9 mouse cellular contexts compared by ENCODE assay signal in genomic region chr6:113748351-113748750, GRCm38 (mm10). TPM values are rescaled to one million over a fixed set of nuclear protein-coding genes. Genes with fewer than 3 reads are reported as not detected.
DNase-seq lines count a peak whose midpoint lies in the region; ATAC-seq lines count a peak whose summit lies in the region.
"Had no signal": no experiment of that assay in that cellular context is flagged by ENCODE, and none has a peak within 500 bp of the region (broad histone marks: within the 10 kb centered on the region; RNA-seq: fewer than 3 reads in every experiment).

No protein-coding gene starts in this region.

- H3K27me3 ChIP-seq in kidney, embryonic 15.5 days: peaks cover 26% of the 10 kb centered on the region
- peaks cover 32% of the 10 kb centered on the region for H3K27me3 ChIP-seq in liver, embryonic 15.5 days

- no peaks in the 10 kb centered on the region for H3K9me3 ChIP-seq in kidney, embryonic 15.5 days (replicated peaks)
- no peaks in the 10 kb centered on the region for H3K9me3 ChIP-seq in liver, embryonic 15.5 days (replicated peaks)

- no peak overlapping the region for H3K9ac ChIP-seq in kidney, embryonic 15.5 days
- no peak overlapping the region for H3K9ac ChIP-seq in liver, embryonic 15.5 days

- WGBS in kidney, embryonic 15.5 days: 42% methylated on average over 26 of the region's 26 CpGs
- 35% methylated on average over 26 of the region's 26 CpGs for WGBS in liver, embryonic 15.5 days (ENCODE audit: insufficient replicate concordance)

- 0 out of 2 replicates have a peak, but pooled peaks cover 3% of the 10 kb centered on the region for H3K4me1 ChIP-seq in kidney, embryonic 15.5 days
- no peaks in the 10 kb centered on the region for H3K4me1 ChIP-seq in liver, embryonic 15.5 days (replicated peaks)

- DNase-seq in kidney, postnatal 4 days: no peak
- DNase-seq in ES-CJ7 (ENCODE audit: low read depth, low spot score): peak; percentile 68
- peak; percentile 44 for DNase-seq in embryo, embryonic 10 days (ENCODE audit: low spot score)
- no peak for DNase-seq in c-Kit-positive CD71-positive TER-119-positive erythroid progenitor cells, embryonic 14.5 days (ENCODE audit: low spot score)
- DNase-seq in gastrocnemius, postnatal 25 days: no peak
- DNase-seq: kidney, postnatal 14 days had no signal

- peak overlapping the region; percentile 43 for H3K4me2 ChIP-seq in kidney, embryonic 15.5 days
- no peak overlapping the region for H3K4me2 ChIP-seq in liver, embryonic 15.5 days

- H3K27ac ChIP-seq in kidney, embryonic 15.5 days: no peak overlapping the region
- H3K27ac ChIP-seq in liver, embryonic 15.5 days (replicated peaks): no peak overlapping the region
- H3K27ac ChIP-seq: macrophage had no signal

- peak overlapping the region; percentile 9 for H3K4me3 ChIP-seq in kidney, embryonic 15.5 days (replicated peaks)
- H3K4me3 ChIP-seq in liver, embryonic 15.5 days (replicated peaks): 0 out of 2 replicates have a peak overlapping the region, but pooled peaks have one; percentile 4

- H3K36me3 ChIP-seq in kidney, embryonic 15.5 days: no peaks in the 10 kb centered on the region
- no peaks in the 10 kb centered on the region for H3K36me3 ChIP-seq in liver, embryonic 15.5 days (replicated peaks)

- no peak for ATAC-seq in kidney, embryonic 15.5 days (replicated peaks; ENCODE audit: low FRiP score)
- no peak for ATAC-seq in liver, embryonic 15.5 days (ENCODE audit: insufficient read depth)

RNA-seq across cellular contexts. Expression of gene Sec13, which starts 7.8 kb away (rescaled TPM):
- polyA plus RNA-seq in kidney, embryonic 15.5 days (2015; fragmentation: Nextera tagmentation; extraction: Ambion mirVana): 268 and 273 TPM in 2 replicates
- polyA plus RNA-seq in liver, embryonic 15.5 days (2015; fragmentation: Nextera tagmentation; extraction: Ambion mirVana): 117 TPM in 2 replicates
- total RNA-seq in gastrocnemius, postnatal 25 days (2021): 10 to 100 TPM; 62.4 to 67.2 TPM

RNA-seq across cellular contexts. Expression of gene Ghrl, which starts 28.7 kb away (rescaled TPM):
- 0.81 and 1.2 TPM in 2 replicates for polyA plus RNA-seq in kidney, embryonic 15.5 days (2015; fragmentation: Nextera tagmentation; extraction: Ambion mirVana)
- polyA plus RNA-seq in liver, embryonic 15.5 days (2015; fragmentation: Nextera tagmentation; extraction: Ambion mirVana): 0.17 TPM in 1 of 2 replicates, not detected in the other
- total RNA-seq in gastrocnemius, postnatal 25 days (2021): not detected
- polyA plus RNA-seq: macrophage had no signal

RNA-seq across cellular contexts. Expression of gene Tatdn2, which starts 51.5 kb away (rescaled TPM):
- polyA plus RNA-seq in kidney, embryonic 15.5 days (2015; fragmentation: Nextera tagmentation; extraction: Ambion mirVana): 0.49 and 0.77 TPM in 2 replicates
- 0.77 and 0.83 TPM in 2 replicates for polyA plus RNA-seq in liver, embryonic 15.5 days (2015; fragmentation: Nextera tagmentation; extraction: Ambion mirVana)
- total RNA-seq in gastrocnemius, postnatal 25 days (2021): 10 to 100 TPM; 28.8 to 31.6 TPM

Comparison
In these comparisons a context has a peak if more than half of its experiments do, and no peak if none do; other contexts are left out.
1. DNase-seq: peak in ES-CJ7 (single experiment) and embryo, embryonic 10 days (single experiment); none in kidney, postnatal 4 days (0 of 2), c-Kit-positive CD71-positive TER-119-positive erythroid progenitor cells, embryonic 14.5 days (single experiment) and gastrocnemius, postnatal 25 days (single experiment).